Mouse (Mus musculus) thymus, postnatal 10 days (tissue): ENCODE data around the gene Pdia5.

Experiments used
- DNase-seq, 2 experiments: peaks; one replicate each; pipeline ENCODE4 v3.0.0; 2021; ENCODE audit warnings: low spot score in 2 of 2

The Pdia5 gene

GRCm38 (mm10) chr16:35441346-35442025 lies 49.2 kb downstream of the Pdia5 start:
- DNase-seq, result no peak

- no peak for DNase-seq
Observed at GRCm38 (mm10) chr16:35439046-35439445, 51.6 kb downstream of the Pdia5 start.

GRCm38 (mm10) chr16:35431608-35432007 lies 59.1 kb downstream of the Pdia5 start:
- no peak for DNase-seq

GRCm38 (mm10) chr16:35424926-35425325 lies 65.7 kb downstream of the Pdia5 start:
- no peak for DNase-seq

GRCm38 (mm10) chr16:35423250-35424139 lies 67.2 kb downstream of the Pdia5 start:
- no peak for DNase-seq

GRCm38 (mm10) chr16:35422705-35423104 lies 68.0 kb downstream of the Pdia5 start:
- DNase-seq, result no peak

GRCm38 (mm10) chr16:35422141-35422540 lies 68.5 kb downstream of the Pdia5 start:
- DNase-seq, result peak in 1 of 2 experiments; percentile 15

GRCm38 (mm10) chr16:35414616-35415015 lies 76.1 kb downstream of the Pdia5 start:
- DNase-seq, result no peak

- no peak for DNase-seq
Observed at GRCm38 (mm10) chr16:35406706-35407105, 84.0 kb downstream of the Pdia5 start.

- no peak for DNase-seq
Observed at GRCm38 (mm10) chr16:35406166-35406565, 84.5 kb downstream of the Pdia5 start.

GRCm38 (mm10) chr16:35405348-35406080 lies 85.2 kb downstream of the Pdia5 start:
- no peak for DNase-seq

GRCm38 (mm10) chr16:35404864-35405263 lies 85.8 kb downstream of the Pdia5 start:
- no peak for DNase-seq

- DNase-seq, result no peak
Observed at GRCm38 (mm10) chr16:35403891-35404290, 86.8 kb downstream of the Pdia5 start.

GRCm38 (mm10) chr16:35403356-35403755 lies 87.3 kb downstream of the Pdia5 start:
- no peak for DNase-seq

GRCm38 (mm10) chr16:35392813-35393212 lies 97.9 kb downstream of the Pdia5 start:
- no peak for DNase-seq

GRCm38 (mm10) chr16:35385654-35386053 lies 105.0 kb downstream of the Pdia5 start:
- no peak for DNase-seq

- no peak for DNase-seq
Observed at GRCm38 (mm10) chr16:35380048-35380447, 110.6 kb downstream of the Pdia5 start.

GRCm38 (mm10) chr16:35379344-35379743 lies 111.3 kb downstream of the Pdia5 start:
- no peak for DNase-seq

GRCm38 (mm10) chr16:35364063-35364428 lies 126.6 kb downstream of the Pdia5 start:
- no peak for DNase-seq

- DNase-seq, result peak; percentile 87 to 90
Observed at GRCm38 (mm10) chr16:35363150-35364062, 127.3 kb downstream of the Pdia5 start, which contains the start of gene Sec22a. TSS of gene Sec22a (minus strand) at chr16:35363918.

- DNase-seq, result no peak
Observed at GRCm38 (mm10) chr16:35362221-35362620, 128.5 kb downstream of the Pdia5 start.
